Mouse (Mus musculus) liver, embryonic 15.5 days (tissue): Measurements from ENCODE around the gene Gm5767. TPM values are rescaled to one million over a fixed set of nuclear protein-coding genes. Genes with fewer than 3 reads are reported as not detected.

ENCODE experiments used
- ATAC-seq: fragments of 200-750 bp; cut with Nextera tagmentation; 2 replicates; pipeline ENCODE4 v1.8.0; 2017; ENCODE audit warnings: moderate number of reproducible peaks, mild to moderate bottlenecking, moderate library complexity; ENCODE audit not compliant: insufficient read depth
- H3K27ac ChIP-seq: fragments of 300-500 bp; sonication (generic); replicated peaks from 2 replicates; pipeline ENCODE4 v1.5.1; 2015; ENCODE audit warnings: mild to moderate bottlenecking, inconsistent platforms
- H3K27me3 ChIP-seq: fragments of 300-500 bp; sonication (generic); 2 replicates; pipeline ENCODE4 v1.6.1; 2015; ENCODE audit warnings: mild to moderate bottlenecking, inconsistent platforms
- H3K36me3 ChIP-seq: fragments of 300-500 bp; sonication (generic); replicated peaks from 2 replicates; pipeline ENCODE4 v1.6.1; 2015; ENCODE audit warnings: moderate library complexity, mild to moderate bottlenecking, inconsistent platforms
- H3K4me1 ChIP-seq: fragments of 300-500 bp; sonication (generic); replicated peaks from 2 replicates; pipeline ENCODE4 v1.6.1; 2015; ENCODE audit warnings: inconsistent platforms
- H3K4me2 ChIP-seq: fragments of 300-500 bp; sonication (generic); 2 replicates; pipeline ENCODE4 v1.6.1; 2015; ENCODE audit warnings: moderate library complexity, mild to moderate bottlenecking, inconsistent platforms
- H3K4me3 ChIP-seq: fragments of 300-500 bp; sonication (generic); replicated peaks from 2 replicates; pipeline ENCODE4 v1.5.1; 2015; ENCODE audit warnings: mild to moderate bottlenecking, inconsistent platforms
- H3K9ac ChIP-seq: fragments of 300-500 bp; sonication (generic); 2 replicates; pipeline ENCODE4 v1.6.1; 2015; ENCODE audit warnings: moderate library complexity, mild to moderate bottlenecking, inconsistent platforms
- H3K9me3 ChIP-seq: fragments of 300-500 bp; sonication (generic); replicated peaks from 2 replicates; pipeline ENCODE4 v1.6.1; 2016; ENCODE audit warnings: inconsistent platforms
- WGBS: fragments of 180-500 bp; shearing (Covaris S2); methylation state at CpG from one replicate; pipeline ENCODE4 v1.1.7; 2015; ENCODE audit warnings: mixed read lengths; ENCODE audit not compliant: insufficient replicate concordance; 5-methylcytosine and 5-hydroxymethylcytosine counted together
- polyA plus RNA-seq: library from polyadenylated mRNA; unstranded; fragments of >200 nt; fragmentation: Nextera tagmentation; extraction: Ambion mirVana; gene quantifications from 2 replicates; pipeline ENCODE4 v1.2.1, GENCODE M21; 2015

Gene Gm5767
- polyA plus RNA-seq, 1 experiment from 2014 or later: not detected

DNA sequence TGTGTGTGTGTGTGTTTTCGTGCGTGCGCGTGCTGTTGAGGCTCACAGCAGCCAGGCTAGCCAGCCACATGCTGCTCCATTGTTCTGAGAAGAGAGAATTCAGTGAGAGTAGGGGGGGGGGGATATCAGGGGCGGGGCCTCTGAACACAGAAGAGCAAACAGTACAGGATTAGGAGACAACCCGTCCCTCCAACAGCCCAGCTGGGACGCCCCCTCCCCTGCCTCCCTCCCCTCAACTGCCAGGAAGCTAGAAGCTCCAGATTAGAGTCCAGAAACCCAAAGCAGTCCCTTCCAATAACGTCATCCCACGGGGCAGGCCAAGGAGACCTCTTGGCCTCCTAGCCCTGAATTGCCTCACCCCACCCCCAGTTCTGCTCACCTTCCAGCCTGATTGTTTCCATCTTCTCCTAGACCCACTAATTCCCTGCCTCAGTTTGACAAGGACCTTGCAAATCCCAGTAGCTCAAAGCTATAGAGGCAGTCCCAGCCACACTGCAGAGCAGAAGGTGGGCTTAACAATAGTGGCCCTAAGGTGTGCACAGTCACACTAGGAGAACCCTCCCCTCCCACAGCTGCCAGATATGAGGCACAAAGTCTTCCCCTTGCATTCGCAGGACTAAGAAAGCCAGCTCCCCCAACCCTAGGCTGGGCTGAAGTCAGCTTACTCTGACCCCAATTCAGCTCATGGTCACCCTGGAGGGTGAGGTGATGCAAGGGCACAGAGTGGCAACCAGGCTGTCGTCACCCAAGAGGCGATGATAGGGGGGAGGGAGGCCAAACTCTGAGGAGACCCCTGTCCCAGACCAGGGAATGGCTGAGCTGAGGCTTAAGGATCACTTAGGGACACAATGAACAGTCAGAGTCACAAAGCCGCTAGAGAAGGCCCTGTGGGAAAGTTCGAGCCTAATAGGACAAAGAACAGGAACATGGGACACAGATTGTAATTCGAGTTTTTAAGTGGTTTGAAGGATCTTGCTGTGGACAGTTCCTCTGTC, 10.2 kb upstream of the Gm5767 start:
- Histone ChIP-seq H3K4me1 (peaks cover 98% of the 10 kb centered on the region), H3K27me3 (no peaks in the 10 kb centered on the region), H3K4me3 (peak overlapping the region; percentile 86), H3K27ac (peak overlapping the region; percentile 96), H3K9me3 (no peaks in the 10 kb centered on the region), H3K4me2 (peak overlapping the region; percentile 88), H3K9ac (peak overlapping the region; percentile 91), H3K36me3 (peaks cover 44% of the 10 kb centered on the region)
- ATAC-seq: no peak
- 20% methylated on average over 15 of the region's 15 CpGs for WGBS

- peaks cover 98% of the 10 kb centered on the region for H3K4me1 ChIP-seq
- H3K4me2 ChIP-seq: peak within 1 kb of the TSS; percentile 88
- peaks cover 30% of the 10 kb centered on the region for H3K36me3 ChIP-seq
- peak within 1 kb of the TSS; percentile 86 for H3K4me3 ChIP-seq
- H3K27me3 ChIP-seq: no peaks in the 10 kb centered on the region
- WGBS: under 1% methylated on average over 67 of the region's 67 CpGs
- ATAC-seq: peak; percentile 82
- H3K9me3 ChIP-seq: no peaks in the 10 kb centered on the region
- H3K9ac ChIP-seq: peak within 1 kb of the TSS; percentile 91
- H3K27ac ChIP-seq: peak within 1 kb of the TSS; percentile 96
Observed at GRCm38 (mm10) chr16:8671551-8672349, 8.8 kb upstream of the Gm5767 start, which contains the start of gene Carhsp1. Gene Carhsp1 (minus strand): TSS chr16:8672155.

GRCm38 (mm10) chr16:8672350-8672687, 8.3 kb upstream of the Gm5767 start:
- Histone ChIP-seq H3K4me1 (peaks cover 98% of the 10 kb centered on the region), H3K9me3 (no peaks in the 10 kb centered on the region), H3K27ac (peak overlapping the region; percentile 96), H3K27me3 (no peaks in the 10 kb centered on the region), H3K9ac (peak overlapping the region; percentile 91), H3K4me3 (peak overlapping the region; percentile 86), H3K4me2 (peak overlapping the region; percentile 88), H3K36me3 (peaks cover 25% of the 10 kb centered on the region)
- under 1% methylated on average over 18 of the region's 18 CpGs for WGBS
- ATAC-seq: no peak

DNA sequence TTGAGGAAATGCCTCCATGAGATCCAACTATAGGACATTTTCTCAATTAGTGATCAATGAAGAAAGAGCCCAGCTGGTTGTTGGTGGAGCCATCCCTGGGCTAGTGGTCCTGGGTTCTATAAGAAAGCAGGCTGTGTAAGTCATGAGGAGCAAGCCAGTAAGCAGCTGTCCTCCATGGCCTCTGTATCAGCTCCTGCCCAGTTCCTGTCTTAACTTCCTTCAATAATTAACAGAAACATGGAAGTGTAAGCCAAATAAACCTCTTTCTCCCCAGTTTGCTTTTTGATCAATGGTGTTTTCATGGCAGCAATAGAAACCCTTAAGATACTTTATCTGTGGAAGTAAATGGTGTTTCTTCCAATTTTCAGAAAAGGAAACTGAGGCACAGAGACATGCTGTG, 7.8 kb upstream of the Gm5767 start:
- Histone ChIP-seq H3K9ac (peak overlapping the region; percentile 91), H3K4me1 (peaks cover 98% of the 10 kb centered on the region), H3K36me3 (peaks cover 21% of the 10 kb centered on the region), H3K4me2 (peak overlapping the region; percentile 88), H3K9me3 (no peaks in the 10 kb centered on the region), H3K27me3 (no peaks in the 10 kb centered on the region), H3K27ac (peak overlapping the region; percentile 96), H3K4me3 (peak overlapping the region; percentile 86)
- ATAC-seq: no peak

DNA sequence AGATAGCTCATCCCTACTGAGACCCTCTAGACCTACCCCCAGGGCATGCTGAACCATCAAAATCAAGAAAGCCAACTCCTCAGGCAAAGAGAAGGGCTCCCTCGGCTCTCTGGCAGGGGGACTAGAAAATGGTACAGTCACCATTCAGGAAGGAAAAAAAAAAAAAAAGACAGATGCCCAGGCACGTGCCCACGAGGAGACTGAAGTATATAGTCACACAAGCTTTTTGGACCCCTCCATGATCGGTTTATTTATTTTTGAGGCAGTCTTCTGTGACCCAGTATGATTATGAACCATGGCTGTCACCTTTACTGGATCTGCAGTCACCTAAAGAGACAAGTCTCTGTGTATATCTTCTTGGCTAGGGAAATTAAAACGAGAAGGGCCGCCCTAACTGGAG, 7.2 kb upstream of the Gm5767 start:
- Histone ChIP-seq H3K27ac (peak overlapping the region; percentile 96), H3K27me3 (no peaks in the 10 kb centered on the region), H3K9ac (no peak overlapping the region), H3K4me3 (no peak overlapping the region), H3K36me3 (peaks cover 19% of the 10 kb centered on the region), H3K9me3 (no peaks in the 10 kb centered on the region), H3K4me2 (peak overlapping the region; percentile 88), H3K4me1 (peaks cover 98% of the 10 kb centered on the region)
- no peak for ATAC-seq
- 49% methylated on average over 6 of the region's 6 CpGs for WGBS

DNA sequence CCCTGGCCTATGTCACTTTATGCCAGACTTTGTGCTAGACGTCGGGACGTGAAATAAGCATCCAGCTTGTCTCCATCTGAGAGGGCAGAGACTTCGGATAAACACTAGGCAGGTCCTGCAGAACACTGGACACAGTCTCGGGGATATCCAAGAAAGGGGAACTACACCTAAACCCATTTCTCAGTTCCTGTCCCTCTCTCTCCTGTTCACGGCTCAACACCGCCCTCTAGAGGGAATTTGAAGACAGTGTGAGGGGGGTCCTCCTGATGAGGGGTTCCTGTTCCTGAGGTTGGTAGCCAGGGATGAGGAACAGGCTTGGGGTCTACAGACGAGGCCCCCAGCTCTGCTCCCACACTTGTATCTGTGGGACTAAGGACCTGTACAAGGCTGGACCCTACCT, 6.4 kb upstream of the Gm5767 start:
- Histone ChIP-seq H3K27ac (peak overlapping the region; percentile 97), H3K27me3 (no peaks in the 10 kb centered on the region), H3K36me3 (peaks cover 11% of the 10 kb centered on the region), H3K4me3 (no peak overlapping the region), H3K4me1 (peaks cover 98% of the 10 kb centered on the region), H3K9me3 (no peaks in the 10 kb centered on the region), H3K9ac (no peak overlapping the region), H3K4me2 (peak overlapping the region; percentile 52)
- no peak for ATAC-seq
- WGBS: 1% methylated on average over 8 of the region's 8 CpGs

DNA sequence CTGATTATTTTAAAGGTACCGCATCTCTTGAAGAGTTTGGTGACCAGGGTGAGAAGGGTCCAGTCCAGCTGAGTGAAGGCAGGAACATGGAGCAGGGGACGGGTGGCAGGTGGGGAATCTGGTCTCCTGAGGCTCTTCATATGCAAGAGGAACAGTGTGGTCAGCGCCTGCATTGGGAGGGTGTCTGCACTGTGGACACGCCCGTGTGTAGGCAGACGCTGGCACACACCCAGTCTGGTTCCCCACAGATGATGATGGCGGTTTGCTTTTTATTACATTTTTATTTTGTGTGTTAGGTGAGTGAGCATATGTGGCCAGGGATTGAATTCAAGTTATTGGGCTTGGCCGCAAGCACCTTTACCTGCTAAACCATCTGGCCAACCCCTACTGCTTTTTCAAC, 5.0 kb upstream of the Gm5767 start:
- H3K27me3 ChIP-seq: no peaks in the 10 kb centered on the region
- 33% methylated on average over 8 of the region's 8 CpGs for WGBS
- H3K36me3 ChIP-seq: no peaks in the 10 kb centered on the region
- H3K4me2 ChIP-seq: peak overlapping the region; percentile 66
- peak overlapping the region; percentile 44 for H3K9ac ChIP-seq
- H3K27ac ChIP-seq: peak overlapping the region; percentile 97
- H3K4me3 ChIP-seq: peak overlapping the region; percentile 33
- H3K4me1 ChIP-seq: peaks cover 97% of the 10 kb centered on the region
- no peaks in the 10 kb centered on the region for H3K9me3 ChIP-seq
- peak; percentile 38 for ATAC-seq

DNA sequence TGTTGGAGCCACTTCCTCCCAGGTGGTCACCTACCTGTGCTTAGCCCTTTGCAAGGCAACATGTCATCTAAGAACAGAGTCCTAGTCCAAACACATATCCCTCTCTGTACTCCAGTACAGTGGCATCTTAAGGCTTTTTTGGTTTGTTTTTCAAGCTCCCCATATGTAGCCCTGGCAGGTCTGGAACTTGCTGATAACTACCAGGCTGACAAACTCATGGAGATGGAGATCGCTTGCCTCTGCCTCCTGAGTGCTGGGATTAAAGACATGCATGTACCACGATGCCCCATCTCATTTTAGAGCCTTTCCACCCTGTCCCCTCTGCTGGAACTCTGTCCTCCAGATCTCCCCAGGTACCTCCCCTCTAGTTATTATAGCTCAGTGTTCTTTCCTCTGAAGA, 4.3 kb upstream of the Gm5767 start:
- Histone ChIP-seq H3K27me3 (no peaks in the 10 kb centered on the region), H3K9me3 (no peaks in the 10 kb centered on the region), H3K4me2 (peak overlapping the region; percentile 66), H3K9ac (peak overlapping the region; percentile 44), H3K36me3 (no peaks in the 10 kb centered on the region), H3K27ac (peak overlapping the region; percentile 97), H3K4me3 (peak overlapping the region; percentile 33), H3K4me1 (peaks cover 95% of the 10 kb centered on the region)
- peak; percentile 59 for ATAC-seq
- 10% methylated on average over 2 of the region's 2 CpGs for WGBS

GRCm38 (mm10) chr16:8676800-8677199, 3.8 kb upstream of the Gm5767 start:
- Histone ChIP-seq H3K4me3 (peak overlapping the region; percentile 33), H3K4me1 (peaks cover 89% of the 10 kb centered on the region), H3K36me3 (no peaks in the 10 kb centered on the region), H3K27ac (peak overlapping the region; percentile 97), H3K27me3 (no peaks in the 10 kb centered on the region), H3K9me3 (no peaks in the 10 kb centered on the region), H3K9ac (peak overlapping the region; percentile 44), H3K4me2 (peak overlapping the region; percentile 66)
- WGBS: 47% methylated on average over 4 of the region's 4 CpGs
- peak; percentile 24 for ATAC-seq

DNA sequence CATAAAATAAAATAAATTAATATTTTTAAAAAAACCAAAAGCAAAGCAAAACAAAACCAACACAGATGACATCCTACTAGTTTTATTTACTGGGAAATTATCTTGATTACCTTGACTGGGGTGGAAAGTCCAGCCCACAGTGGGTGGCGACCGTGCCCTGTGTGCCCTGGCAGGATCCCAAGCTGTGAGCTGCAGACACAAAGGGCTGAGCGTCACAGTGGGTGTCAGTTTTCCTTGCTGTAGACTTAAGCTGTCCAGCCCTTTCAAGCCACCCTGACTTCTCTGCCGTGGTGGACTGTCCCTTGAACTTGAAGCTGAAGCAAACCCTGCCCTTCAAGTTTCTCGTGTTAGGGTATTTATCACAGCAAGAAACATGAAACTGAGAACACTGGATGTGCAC, 2.5 kb upstream of the Gm5767 start:
- Histone ChIP-seq H3K9ac (peak overlapping the region; percentile 19; the same call in 1 of the 2 replicates), H3K4me3 (no peak overlapping the region), H3K4me2 (peak overlapping the region; percentile 43), H3K27me3 (no peaks in the 10 kb centered on the region), H3K4me1 (peaks cover 84% of the 10 kb centered on the region), H3K36me3 (0 out of 2 replicates have a peak, but pooled peaks cover 5% of the 10 kb centered on the region), H3K27ac (peak overlapping the region; percentile 97), H3K9me3 (no peaks in the 10 kb centered on the region)
- ATAC-seq: no peak
- whole genome bisulfite sequencing: 29% methylated on average over 5 of the region's 5 CpGs

DNA sequence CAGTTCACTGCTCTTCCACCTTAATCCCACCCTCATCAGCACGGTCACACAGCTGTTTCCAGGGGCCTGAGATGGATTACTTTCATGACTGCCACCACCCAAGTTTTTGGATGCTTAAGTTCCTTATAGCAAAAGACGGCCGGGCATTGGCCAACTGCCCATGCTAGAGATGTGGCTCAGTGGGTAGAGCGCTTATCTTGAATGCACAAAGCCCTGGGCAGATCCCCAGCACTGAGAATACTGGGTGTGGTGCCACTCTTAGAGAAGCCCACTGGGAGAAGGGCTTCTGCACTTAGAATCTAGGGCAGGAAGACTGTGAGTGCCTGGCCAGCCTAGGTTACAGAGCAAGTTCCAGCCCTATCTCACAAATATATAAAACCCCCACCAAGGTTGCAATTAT, 1.9 kb upstream of the Gm5767 start:
- no peaks in the 10 kb centered on the region for H3K9me3 ChIP-seq
- WGBS: 31% methylated on average over 4 of the region's 4 CpGs
- H3K4me1 ChIP-seq: peaks cover 77% of the 10 kb centered on the region
- H3K27me3 ChIP-seq: no peaks in the 10 kb centered on the region
- peaks cover 12% of the 10 kb centered on the region for H3K36me3 ChIP-seq
- H3K4me3 ChIP-seq: no peak overlapping the region
- peak; percentile 30 for ATAC-seq
- peak overlapping the region; percentile 19; the same call in 1 of the 2 replicates for H3K9ac ChIP-seq
- peak overlapping the region; percentile 97 for H3K27ac ChIP-seq
- peak overlapping the region; percentile 43 for H3K4me2 ChIP-seq
